Mouse (Mus musculus) megakaryocyte, embryonic 14.5 days (primary cell): Measurements from ENCODE around the gene Yars.

Experiments
- FLI1 ChIP-seq: IDR thresholded peaks from 2 replicates; pipeline ENCODE4 v1.6.1; 2012; ENCODE audit warnings: low read length, inconsistent platforms, mixed read lengths
- GATA1 ChIP-seq: IDR thresholded peaks from 3 replicates; pipeline ENCODE4 v1.6.1; 2012; ENCODE audit warnings: mixed read lengths, low read length, inconsistent platforms, borderline replicate concordance

DNA sequence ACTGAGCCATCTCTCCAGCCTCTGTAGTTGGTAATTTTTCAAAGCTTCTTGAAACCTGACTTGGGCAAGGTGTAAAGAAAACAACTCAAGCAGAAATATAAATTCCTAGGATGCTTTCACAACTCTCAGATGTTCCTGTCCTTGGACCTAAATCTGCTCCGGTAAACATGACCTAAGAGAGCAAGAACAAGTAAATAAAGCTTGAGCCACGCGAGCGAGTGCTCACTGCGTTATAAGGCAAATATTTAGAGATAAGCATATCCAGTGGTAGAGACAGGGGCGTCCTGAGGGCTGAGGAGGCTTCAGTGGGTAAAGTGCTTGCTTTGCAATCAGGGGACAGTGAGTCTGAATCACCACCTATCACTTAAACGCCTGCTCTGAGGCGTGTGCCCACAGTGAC is 17.2 kb downstream of the Yars start:
- TF ChIP-seq GATA1: no peak
- TF ChIP-seq FLI1: no peak
